ENCODE assay signal across 27 mouse cellular contexts in the genomic region with DNA sequence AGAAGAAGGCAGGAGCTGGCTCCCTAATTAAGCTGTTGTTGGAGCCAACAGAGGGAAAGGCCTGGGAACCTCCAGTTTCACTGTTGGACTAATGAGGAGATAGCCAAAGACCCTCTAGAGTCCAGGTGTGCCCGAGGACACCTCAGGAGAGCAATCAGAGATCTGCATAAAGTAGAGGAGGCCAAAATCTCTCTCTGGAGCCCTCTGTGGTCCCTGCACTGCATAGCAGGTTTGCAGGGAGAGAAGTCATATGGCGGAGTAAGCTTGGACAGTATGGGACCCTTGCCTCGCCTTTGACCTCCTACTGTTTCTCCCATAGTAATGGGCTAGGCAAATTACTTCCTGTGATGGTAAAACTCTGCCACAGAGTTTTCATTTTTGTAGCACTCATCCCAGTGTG.
DNase-seq lines count a peak whose midpoint lies in the region; TF ChIP-seq lines count a peak whose summit lies in the region.
"Had no signal": no experiment of that assay in that cellular context is flagged by ENCODE, and none has a peak within 500 bp of the region (broad histone marks: within the 10 kb centered on the region; RNA-seq: fewer than 3 reads in every experiment).

No protein-coding gene starts in this region.

- no peak overlapping the region for H3K4me3 ChIP-seq in heart, adult 2 months
- no peak overlapping the region for H3K4me3 ChIP-seq in left cerebral cortex, adult 2 months
- H3K4me3 ChIP-seq in cortical plate, adult 2 months (ENCODE audit: insufficient read depth, low read length), result no peak overlapping the region
- H3K4me3 ChIP-seq: embryonic facial prominence, embryonic 10.5 days; embryonic facial prominence, embryonic 13.5 days; erythroblast, embryonic 14.5 days; forebrain, embryonic 12.5 days; forebrain, embryonic 15.5 days; heart, embryonic 12.5 days; heart, embryonic 15.5 days had no signal

- 81% methylated on average over 3 of the region's 3 CpGs for WGBS in heart, adult 2 months

- H3K4me1 ChIP-seq in heart, adult 2 months (ENCODE audit: control insufficient read depth, insufficient read depth, low read length), result peaks cover 3% of the 10 kb centered on the region; the same call in 1 of the 2 replicates
- no peaks in the 10 kb centered on the region; the same call in 1 of the 2 replicates for H3K4me1 ChIP-seq in cortical plate, adult 2 months (ENCODE audit: control insufficient read depth, insufficient read depth, low read length)

- no peaks in the 10 kb centered on the region for H3K27me3 ChIP-seq in heart, adult 2 months (ENCODE audit: control insufficient read depth, insufficient read depth, low read length)
- H3K27me3 ChIP-seq: embryonic facial prominence, embryonic 13.5 days; forebrain, embryonic 15.5 days; heart, embryonic 15.5 days had no signal

- H3K27ac ChIP-seq in heart, adult 2 months, result no peak overlapping the region
- no peak overlapping the region for H3K27ac ChIP-seq in left cerebral cortex, adult 2 months
- H3K27ac ChIP-seq in cortical plate, adult 2 months (ENCODE audit: insufficient read depth, low read length), result no peak overlapping the region
- H3K27ac ChIP-seq: embryonic facial prominence, embryonic 10.5 days; embryonic facial prominence, embryonic 13.5 days; forebrain, embryonic 12.5 days; forebrain, embryonic 15.5 days; heart, embryonic 15.5 days; hindbrain, embryonic 14.5 days; hindbrain, postnatal 0 days had no signal

- no peak for TF ChIP-seq POLR2A in heart, adult 2 months (IDR thresholded peaks at IDR 0.05; ENCODE audit: insufficient read depth, low read depth, low read length)
- TF ChIP-seq POLR2A in cortical plate, adult 2 months (IDR thresholded peaks at IDR 0.05; ENCODE audit: extremely low read depth, insufficient read depth, low read length), result no peak

- no peaks in the 10 kb centered on the region for H3K79me2 ChIP-seq in heart, adult 2 months (replicated peaks; ENCODE audit: control insufficient read depth, insufficient read depth, low read length)

- no peak for TF ChIP-seq EP300 in heart, adult 2 months (IDR thresholded peaks at IDR 0.05; ENCODE audit: insufficient read depth, low read depth, low read length)

- no peak overlapping the region for H3K9ac ChIP-seq in heart, adult 2 months (ENCODE audit: low read depth, low read length)
- H3K9ac ChIP-seq: embryonic facial prominence, embryonic 13.5 days; forebrain, embryonic 12.5 days; forebrain, embryonic 15.5 days; heart, embryonic 12.5 days; heart, embryonic 15.5 days; hindbrain, embryonic 14.5 days had no signal

- no peaks in the 10 kb centered on the region for H3K36me3 ChIP-seq in heart, adult 2 months (ENCODE audit: control insufficient read depth, insufficient read depth, low read length)
- H3K36me3 ChIP-seq: embryonic facial prominence, embryonic 10.5 days; embryonic facial prominence, embryonic 13.5 days; forebrain, embryonic 12.5 days; forebrain, embryonic 15.5 days; G1E; heart, embryonic 12.5 days; heart, embryonic 15.5 days had no signal

- intact Hi-C loops in heart, adult 2 months (cut with DNase I), result no loop called here
- intact Hi-C loops in heart, postnatal 10 days (cut with DNase I), result no loop called here
- intact Hi-C loops in left cerebral cortex, adult 2 months (cut with DNase I), result loop anchor here (5.0 kb wide), 1 partner anchor 88 kb away; no protein-coding TSS in a partner anchor

- no peak for DNase-seq in heart, adult 2 months
- no peak for DNase-seq in heart, postnatal 10 days
- no peak for DNase-seq in left cerebral cortex, adult 2 months (ENCODE audit: extremely low spot score in 1 of 2, low spot score in 2 of 2)
- no peak for DNase-seq in left cerebral cortex, adult 9 months (ENCODE audit: low spot score in 2 of 2)
- DNase-seq in lung, postnatal 10 days, result no peak
- DNase-seq: adrenal gland, adult 2 months; adrenal gland, postnatal 14 days; cerebellum, adult 11 months; cerebellum, adult 2 months; cerebellum, adult 9-11 months; cerebellum, postnatal 25 days; embryo, embryonic 11 days; gastrocnemius, postnatal 25 days; heart, adult 18-20 months; heart, postnatal 14 days; heart, postnatal 4 days had no signal

- 0 out of 2 replicates have a peak, but pooled peaks have one; percentile 3 for TF ChIP-seq CTCF in heart, adult 2 months (IDR thresholded peaks at IDR 0.05)
- peak; percentile 18 for TF ChIP-seq CTCF in left cerebral cortex, adult 2 months (IDR thresholded peaks at IDR 0.05)
- TF ChIP-seq CTCF in cortical plate, adult 2 months (IDR thresholded peaks at IDR 0.05; ENCODE audit: extremely low read depth, insufficient read depth, low read length), result 0 out of 2 replicates have a peak, but pooled peaks have one; percentile 4
